Mouse (Mus musculus): Measurements from ENCODE around the gene Csmd2.
A peak's percentile ranks its signal among the peaks of the same experiment; 100 is the strongest.

Gene Csmd2

DNA sequence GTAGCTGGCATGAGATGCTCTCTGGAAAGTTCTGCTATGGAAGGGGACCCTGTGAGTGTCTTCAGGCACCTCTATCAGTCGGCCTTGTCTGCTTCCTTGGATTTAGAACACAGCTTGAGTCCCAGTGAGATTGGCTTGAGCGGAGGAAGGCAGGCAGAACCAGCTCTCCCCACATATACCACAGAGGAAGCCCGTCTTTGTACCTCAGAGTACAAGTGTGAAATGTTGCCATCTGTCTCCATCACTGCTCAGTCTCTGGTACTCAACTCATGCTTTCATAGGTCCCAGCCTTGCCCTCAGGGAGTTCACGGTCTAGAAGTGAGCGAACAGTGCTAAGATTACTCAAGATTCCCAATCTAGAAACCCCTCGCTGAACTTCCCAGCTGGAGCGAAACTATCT lies 352.8 kb downstream of the Csmd2 start:
- DNase-seq (ENCODE audit: low spot score) = no peak

GRCm38 (mm10) chr4:128341315-128341714 lies 353.7 kb downstream of the Csmd2 start:
- no peak for DNase-seq (ENCODE audit: low spot score)

- no peak for DNase-seq (ENCODE audit: low spot score)
Observed at GRCm38 (mm10) chr4:128342208-128342607, 354.6 kb downstream of the Csmd2 start.

- DNase-seq (ENCODE audit: low spot score) = no peak
Observed at GRCm38 (mm10) chr4:128358751-128359150, 371.1 kb downstream of the Csmd2 start.

DNA sequence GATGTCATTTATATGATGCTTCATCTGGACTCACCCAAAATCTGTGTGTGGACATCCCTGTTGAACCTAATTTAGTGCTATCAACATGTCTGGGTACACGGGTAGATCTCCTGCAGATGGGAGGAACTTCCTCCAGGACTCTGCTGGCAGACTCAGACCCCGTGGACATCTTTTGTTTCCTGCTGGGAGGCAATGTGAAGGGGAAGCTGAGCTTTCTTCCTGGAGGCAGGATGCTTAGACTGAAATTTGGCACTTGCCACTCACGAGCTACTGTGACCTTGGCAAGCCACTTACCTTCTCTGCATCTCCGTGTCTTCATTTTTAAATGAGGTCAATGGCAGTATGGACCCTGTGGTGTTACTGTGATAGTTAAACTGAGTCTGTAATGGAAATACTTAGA lies 378.2 kb downstream of the Csmd2 start:
- no peak for DNase-seq (ENCODE audit: low spot score)

GRCm38 (mm10) chr4:128368088-128368487 lies 380.4 kb downstream of the Csmd2 start:
- no peak for DNase-seq (ENCODE audit: low spot score)

DNA sequence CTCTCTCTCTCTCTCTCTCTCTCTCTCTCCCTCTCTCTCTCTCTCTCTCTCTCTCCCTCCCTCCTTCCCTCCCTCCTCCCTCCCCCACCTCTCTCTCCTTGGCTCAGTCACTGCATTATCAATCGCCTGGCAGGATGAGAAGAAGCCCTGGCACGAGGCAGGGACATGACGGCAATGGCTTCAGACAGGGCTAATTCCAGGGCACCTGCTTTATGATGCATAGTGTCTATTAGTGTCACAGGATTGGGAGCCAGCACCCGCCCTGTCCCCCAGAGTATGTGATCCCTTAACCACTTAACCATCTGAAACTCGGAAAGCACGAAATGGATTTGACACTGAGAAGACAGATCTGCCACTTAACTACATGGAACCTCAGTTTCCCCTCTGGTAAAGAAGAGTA lies 384.1 kb downstream of the Csmd2 start:
- DNase-seq (ENCODE audit: low spot score) = no peak

- DNase-seq (ENCODE audit: low spot score) = no peak
Observed at GRCm38 (mm10) chr4:128373196-128373595, 385.5 kb downstream of the Csmd2 start.

GRCm38 (mm10) chr4:128374051-128374450 lies 386.4 kb downstream of the Csmd2 start:
- no peak for DNase-seq (ENCODE audit: low spot score)

DNA sequence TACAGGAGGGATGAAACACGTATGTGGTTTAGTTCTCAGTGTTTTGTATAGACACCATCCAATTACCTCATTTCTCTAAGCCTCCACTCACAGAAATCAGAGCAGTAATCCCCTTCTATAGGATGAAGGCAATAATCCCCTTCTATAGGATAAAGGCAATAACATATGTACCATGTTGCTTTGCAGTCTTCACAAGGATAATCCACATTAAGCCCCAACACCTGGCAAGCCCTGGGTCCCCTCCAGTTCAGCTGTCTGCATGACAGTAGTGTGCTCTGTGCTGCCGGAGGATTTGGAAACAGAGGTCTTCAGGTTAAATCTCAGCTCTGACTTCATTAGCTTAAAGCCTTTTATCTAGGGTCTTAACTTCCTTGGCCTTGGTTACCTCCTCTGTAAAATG lies 391.3 kb downstream of the Csmd2 start:
- DNase-seq (ENCODE audit: low spot score) = no peak

DNA sequence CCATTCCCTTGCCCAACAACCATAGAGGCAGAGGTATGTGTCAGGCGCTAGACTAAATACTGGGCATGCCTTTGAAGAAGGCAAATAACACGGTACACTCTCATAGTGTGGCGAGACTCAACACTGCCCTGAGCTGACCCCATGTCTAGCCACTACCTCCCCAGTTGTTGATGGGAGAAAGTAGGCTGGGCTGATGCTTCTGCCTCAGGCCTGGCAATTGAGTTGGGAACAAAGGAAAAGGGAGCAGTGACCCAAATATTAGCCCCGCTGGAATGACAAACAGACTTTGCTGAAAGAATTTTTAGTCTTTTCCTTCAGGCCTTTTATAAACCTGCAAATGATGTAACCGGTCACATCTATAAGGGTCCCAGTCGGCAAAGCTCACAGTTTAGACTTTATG lies 393.7 kb downstream of the Csmd2 start:
- DNase-seq (ENCODE audit: low spot score) = no peak

DNA sequence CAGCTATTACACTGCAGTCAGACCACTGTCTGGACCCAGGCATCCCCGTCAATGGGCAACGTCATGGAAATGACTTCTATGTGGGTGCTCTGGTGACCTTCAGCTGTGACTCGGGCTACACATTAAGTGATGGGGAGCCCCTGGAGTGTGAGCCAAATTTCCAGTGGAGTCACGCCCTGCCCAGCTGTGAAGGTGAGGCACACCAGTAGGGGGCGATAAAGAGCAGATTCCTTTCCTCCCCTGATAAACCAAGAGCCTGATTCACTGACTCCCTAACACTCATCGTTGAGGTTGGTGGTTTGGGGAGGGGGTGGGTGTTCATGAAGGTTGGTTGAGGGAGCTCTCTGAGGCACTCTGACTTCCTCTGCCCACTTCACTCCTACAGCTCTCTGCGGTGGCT lies 396.1 kb downstream of the Csmd2 start:
- no peak for DNase-seq (ENCODE audit: low spot score)

- no peak for DNase-seq (ENCODE audit: low spot score)
Observed at GRCm38 (mm10) chr4:128391484-128391883, 403.8 kb downstream of the Csmd2 start.

- DNase-seq (ENCODE audit: low spot score) = no peak
Observed at GRCm38 (mm10) chr4:128392279-128392678, 404.6 kb downstream of the Csmd2 start.

- no peak for DNase-seq (ENCODE audit: low spot score)
Observed at GRCm38 (mm10) chr4:128393864-128394263, 406.2 kb downstream of the Csmd2 start.

GRCm38 (mm10) chr4:128396616-128397015 lies 409.0 kb downstream of the Csmd2 start:
- no peak for DNase-seq (ENCODE audit: low spot score)

- no peak for DNase-seq (ENCODE audit: low spot score)
Observed at GRCm38 (mm10) chr4:128397804-128398203, 410.1 kb downstream of the Csmd2 start.

- DNase-seq (ENCODE audit: low spot score) = peak; percentile 3
Observed at GRCm38 (mm10) chr4:128398948-128399347, 411.3 kb downstream of the Csmd2 start.

GRCm38 (mm10) chr4:128400016-128400415 lies 412.4 kb downstream of the Csmd2 start:
- DNase-seq (ENCODE audit: low spot score) = no peak

DNA sequence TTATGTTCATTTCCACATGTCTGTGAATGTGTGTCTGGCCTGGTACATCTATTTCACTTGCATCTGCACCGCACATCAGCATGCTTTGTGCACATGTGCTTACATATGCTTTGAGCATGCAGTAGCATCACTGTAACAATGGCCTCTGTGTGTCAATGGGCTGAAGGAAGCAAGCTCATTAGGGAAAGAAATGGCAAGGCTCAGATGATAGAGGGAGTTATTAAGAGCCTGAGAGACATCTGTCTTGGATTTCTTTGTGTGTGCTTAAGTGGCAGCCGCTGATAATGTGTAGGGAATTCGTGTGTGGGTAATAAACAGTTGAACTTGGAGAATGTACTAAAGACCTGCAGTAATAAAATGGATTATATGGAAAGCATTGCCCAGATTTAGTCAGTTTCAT lies 413.9 kb downstream of the Csmd2 start:
- DNase-seq (ENCODE audit: low spot score) = no peak

DNA sequence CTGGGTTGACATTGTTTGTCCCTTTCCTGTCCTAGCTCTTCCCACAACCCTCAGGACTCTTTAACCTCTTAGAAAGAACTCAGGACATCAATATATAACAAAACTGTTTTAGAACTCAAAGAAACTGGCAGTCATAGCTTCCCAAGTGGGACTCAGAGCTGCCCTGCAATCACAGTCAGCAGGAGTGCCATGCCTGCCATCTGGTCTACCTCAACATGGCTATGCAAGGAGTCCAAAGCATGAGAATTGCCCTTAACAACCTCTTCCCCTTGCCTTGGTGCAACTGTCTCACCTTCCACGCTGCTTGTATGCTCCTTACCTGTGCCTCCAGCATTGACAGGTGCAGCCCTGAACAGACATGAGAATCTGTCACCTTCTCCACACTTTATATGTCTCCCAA lies 415.0 kb downstream of the Csmd2 start:
- no peak for DNase-seq (ENCODE audit: low spot score)

GRCm38 (mm10) chr4:128405576-128405975 lies 417.9 kb downstream of the Csmd2 start:
- DNase-seq (ENCODE audit: low spot score) = no peak

GRCm38 (mm10) chr4:128407084-128407845 lies 419.6 kb downstream of the Csmd2 start:
- DNase-seq (ENCODE audit: low spot score) = no peak

DNA sequence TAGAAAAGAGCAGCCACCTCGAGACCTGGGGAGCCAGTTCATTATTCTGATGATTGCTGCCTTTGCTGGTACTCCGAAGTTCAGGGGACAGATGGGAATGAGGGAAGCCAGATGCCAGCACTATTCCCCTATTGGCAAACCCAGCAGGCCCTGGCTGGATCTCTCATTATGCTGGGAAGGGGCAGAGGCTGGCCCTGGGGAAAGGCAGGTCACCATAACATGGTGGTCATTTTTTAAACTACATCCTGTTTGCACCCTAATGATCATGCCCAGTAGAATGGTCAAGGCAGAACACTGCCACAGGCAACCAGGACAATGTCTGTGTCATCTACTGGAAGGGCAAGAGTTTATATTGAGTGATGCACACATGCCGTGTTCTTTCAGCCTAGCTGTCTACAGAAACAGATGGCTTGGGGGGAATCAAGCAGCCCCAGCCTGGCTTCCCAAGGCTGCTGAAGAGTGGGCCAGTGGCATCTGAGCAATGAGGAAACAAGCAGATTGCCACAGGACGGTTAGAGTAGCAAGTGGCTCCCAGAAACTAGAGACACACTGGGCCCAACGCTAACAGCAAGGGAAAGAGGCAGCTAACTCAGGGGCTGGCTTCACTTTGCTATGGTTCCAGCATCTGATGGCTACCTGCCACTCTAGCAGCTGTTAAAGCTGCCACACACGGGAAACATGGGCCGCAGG lies 424.4 kb downstream of the Csmd2 start:
- no peak for DNase-seq (ENCODE audit: low spot score)

Measured in yolk sac, embryonic 10.5 days (tissue).